Mouse (Mus musculus): ENCODE results near the gene Trim41. TPM values are rescaled to one million over a fixed set of nuclear protein-coding genes. Genes with fewer than 3 reads are reported as not detected.
A peak's percentile ranks its signal among the peaks of the same experiment; 100 is the strongest.

Trim41 gene
- polyA plus RNA-seq, 1 experiment from 2014 or later, result 5.5 TPM

DNA sequence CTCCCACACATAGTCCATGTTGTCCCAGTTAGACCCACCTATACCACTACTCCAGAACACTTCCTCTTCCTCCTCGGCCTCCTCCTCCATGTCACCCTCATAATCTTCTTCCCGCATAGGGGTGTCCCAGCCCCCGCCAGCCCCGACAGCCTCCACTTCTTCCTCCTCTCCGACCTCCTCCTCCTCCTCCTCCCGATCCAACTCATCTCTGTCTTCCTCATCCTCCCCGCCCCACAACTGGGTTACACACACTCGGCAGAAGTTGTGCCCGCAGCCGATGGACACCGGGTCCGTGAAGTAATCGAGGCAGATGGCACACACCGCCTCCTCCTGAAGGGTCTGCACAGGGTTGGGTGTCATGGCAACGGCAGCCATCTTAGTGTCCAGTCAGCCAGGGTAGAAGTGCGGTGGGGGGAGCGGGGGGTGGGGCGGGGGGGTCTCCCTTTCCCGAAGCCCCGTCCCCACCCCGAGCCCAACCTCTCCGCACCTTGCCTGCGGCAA, 822 bp downstream of the Trim41 start:
- peak; percentile 43 for DNase-seq (ENCODE audit: low spot score)

DNA sequence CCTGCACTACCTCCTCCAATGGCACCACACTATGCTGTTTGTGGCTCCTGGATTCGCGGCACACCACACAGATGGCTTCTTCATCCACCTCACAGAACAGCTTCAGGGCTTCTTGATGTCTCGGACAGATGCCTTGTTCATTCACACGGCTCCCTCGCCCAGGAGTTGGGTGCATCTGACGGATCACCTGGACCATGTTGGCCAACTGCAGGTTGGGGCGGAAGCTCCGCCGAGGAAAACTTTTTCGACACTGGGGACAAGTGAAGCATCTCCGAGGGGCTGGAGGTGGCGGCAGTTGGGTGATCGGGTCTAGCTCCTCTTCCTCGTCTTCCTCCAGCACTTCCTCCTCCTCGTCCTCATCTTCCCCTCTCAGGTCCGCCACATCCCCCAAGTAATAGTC, 1.3 kb downstream of the Trim41 start:
- no peak for DNase-seq (ENCODE audit: low spot score)

DNA sequence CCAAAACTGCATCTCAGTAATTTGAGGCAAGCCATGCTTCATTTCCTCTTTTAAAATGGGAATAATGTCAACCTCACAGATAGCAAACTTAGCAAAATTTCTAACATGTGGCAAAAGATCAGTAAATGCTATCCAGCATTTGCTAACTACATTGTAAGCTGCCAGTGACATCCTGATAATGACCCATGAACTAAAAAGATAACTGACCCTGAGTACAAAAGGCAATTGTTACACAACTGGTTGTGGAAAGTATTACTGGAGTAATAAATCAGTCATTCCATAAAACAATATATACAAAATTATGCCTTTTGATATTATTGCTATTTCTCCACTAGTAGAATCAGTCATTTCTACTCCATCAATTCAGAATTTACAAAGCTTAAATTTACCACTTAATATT, 3.4 kb downstream of the Trim41 start:
- DNase-seq (ENCODE audit: low spot score), result no peak

DNA sequence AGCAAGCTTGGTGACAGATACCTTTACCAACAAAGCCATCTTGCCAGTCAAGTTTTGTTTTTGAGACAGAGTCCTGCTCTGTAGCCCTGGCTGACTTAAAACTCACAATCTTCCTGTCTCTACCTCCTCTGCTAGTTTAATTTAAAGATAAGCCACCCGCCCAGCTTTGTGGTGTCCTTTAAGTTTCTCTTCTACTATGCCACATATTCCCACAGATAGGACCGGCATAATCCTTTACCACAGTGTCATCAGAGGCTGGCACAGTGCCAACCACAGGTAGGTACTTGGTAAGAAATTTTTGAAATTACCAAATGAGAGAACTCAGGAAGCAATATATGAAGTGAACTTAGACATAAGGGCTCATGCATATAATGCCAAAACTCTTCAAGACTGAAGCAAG, 7.0 kb downstream of the Trim41 start:
- DNase-seq (ENCODE audit: low spot score), result no peak

DNA sequence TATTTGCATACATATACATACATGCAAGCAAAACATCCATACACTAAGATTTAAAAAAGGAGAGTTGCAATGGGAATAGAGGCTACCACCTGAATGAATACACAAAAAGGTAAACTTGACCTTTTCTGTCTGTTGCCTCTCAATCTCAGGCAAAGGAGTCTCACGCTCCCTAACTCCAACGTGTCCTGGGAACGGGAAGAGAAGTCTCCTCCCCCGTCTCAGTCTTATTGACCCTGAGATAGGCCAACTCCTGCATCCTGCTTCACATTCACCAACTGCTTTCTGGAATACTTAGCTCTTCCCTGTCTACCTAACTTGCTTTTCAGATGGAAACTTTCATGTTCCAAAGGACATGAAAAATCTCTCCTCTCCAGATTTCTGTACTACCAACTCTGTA, 7.7 kb downstream of the Trim41 start:
- no peak for DNase-seq (ENCODE audit: low spot score)

DNA sequence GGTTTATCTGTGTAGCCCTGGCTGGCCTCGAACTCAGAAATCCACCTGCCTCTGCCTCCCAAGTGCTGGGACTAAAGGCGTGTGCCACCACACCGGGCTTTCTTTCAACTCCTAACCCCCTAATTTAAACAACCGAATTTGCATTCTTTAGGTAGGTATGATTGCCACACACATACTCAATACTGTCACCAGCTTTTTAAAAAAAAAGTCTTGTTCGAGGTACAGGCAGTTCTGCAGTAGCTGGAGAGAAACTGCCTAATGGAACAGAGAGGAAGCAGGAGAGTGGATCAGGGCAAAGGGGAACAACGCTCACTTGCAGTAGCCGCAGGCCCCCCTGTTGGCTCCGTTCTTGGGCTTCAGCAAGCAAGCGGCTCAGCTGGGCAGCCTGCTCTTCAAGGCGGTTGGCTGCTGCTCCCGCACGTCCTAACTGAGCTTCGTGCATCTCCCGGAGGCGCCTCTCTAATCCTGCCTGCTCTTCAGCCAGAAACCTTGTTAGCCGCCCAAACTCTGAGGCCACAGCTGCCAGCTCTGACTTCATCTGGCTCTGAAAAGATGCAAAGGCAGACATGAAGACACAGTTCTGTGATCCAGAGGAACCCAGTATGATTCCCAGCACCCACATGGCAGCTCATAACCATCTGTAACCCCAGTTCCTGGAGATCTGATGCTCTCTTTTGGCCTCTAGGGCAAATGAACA, 8.3 kb downstream of the Trim41 start:
- DNase-seq (ENCODE audit: low spot score), result no peak

DNA sequence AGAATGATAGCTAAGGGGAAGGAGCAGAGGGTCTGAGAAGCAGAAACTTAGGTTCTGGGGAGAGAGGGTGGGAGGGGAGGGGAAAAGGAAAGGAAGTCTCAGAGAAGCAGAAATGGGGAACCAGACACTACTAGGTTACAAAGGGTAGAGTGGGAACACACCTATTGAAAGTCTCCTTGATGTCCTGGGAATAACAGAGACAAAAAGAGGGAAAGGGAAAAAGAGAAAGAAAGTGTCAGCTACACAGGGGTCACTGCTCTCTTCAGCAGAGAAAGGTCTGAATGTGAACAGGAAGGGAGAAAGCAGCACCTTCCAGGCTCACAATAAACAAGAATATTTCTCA, 8.9 kb downstream of the Trim41 start:
- DNase-seq (ENCODE audit: low spot score), result no peak

DNA sequence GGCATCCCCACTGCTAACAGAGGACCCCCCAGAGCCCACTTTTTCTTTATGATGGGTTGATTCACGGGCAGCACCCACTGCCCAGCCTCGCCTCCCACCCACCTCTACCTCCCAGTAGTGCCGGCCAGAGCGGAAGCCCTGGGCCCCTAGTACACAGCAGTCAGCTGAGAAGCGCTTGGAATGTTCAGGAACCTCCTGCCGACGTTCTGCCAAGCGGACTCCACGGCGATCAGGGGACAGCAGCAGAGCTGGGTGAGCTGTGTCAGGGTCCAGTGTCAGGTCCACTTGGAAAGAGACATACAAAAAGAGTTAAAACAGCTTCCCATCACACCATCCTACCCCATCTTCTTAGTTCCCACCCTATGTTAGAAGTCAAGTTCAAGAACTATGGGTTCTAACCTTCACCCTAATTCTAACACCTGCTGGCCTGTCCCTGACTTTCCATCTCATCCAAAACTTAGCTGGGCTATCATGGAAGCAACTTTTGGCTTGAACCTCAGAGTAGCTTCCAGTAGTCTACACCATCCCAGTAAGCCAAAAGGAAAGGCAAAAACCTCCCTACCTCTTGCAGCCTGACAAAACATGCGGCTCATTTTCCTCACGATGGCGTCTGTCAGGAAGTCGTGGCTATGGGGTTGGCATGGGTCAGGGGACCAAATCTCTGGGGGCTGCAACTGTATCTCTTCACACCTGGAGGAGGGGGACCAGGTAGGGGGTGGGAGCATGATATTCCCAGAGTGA, 9.4 kb downstream of the Trim41 start:
- DNase-seq (ENCODE audit: low spot score), result no peak

DNA sequence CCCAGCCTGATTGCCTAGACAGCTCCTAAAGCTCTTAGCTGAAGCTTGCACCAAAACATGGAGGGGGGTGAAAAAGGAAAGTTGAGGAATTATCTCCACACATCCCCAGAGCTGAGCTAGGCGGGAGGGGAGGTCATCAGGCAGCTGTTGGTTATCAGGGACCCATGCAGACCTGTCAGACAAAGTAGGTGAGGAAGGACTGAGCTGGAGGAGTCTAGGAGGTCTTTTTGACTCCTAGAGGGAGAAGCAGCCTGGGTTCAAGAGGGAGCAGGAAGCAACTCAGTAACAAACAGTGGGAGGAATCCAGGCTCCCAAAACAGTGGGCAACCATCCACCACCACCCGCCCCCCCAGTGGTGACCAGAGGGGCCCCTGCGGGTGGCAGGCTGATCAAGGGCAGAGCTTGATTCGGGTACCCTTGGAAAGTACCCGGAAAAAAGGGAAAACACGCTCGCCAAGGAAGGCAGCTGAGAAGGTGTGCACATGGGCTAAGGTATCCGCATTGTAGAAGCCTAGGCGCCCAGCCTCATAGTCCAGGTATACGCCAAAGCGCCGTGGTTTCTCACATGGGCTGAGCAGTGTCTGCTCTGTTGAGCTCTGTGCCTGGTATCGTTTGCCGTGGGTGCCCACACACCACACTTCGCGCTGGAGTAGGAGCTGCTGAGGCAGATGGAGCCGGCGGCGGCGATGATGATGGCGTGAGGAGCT, 10.1 kb downstream of the Trim41 start:
- DNase-seq (ENCODE audit: low spot score), result no peak

DNA sequence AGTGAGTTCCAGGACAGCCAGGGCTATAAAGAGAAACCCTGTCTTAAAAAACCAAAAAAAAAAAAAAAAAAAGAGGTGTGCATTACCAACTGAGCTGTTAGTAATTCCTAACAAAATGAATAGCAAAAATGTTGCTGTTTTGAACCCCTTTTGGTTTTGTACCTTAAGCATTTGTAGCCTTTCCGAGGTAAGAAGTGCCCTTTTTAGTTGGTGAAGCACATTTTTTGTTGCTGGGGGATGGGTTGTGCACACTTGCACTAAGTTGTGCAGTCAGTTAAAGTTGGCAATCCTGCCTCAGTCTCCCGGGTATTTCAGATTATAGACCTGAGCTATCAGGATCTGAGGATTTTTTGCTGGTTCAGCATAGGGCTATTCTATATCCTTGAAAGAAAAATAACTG, 12.2 kb downstream of the Trim41 start:
- DNase-seq (ENCODE audit: low spot score), result no peak

DNA sequence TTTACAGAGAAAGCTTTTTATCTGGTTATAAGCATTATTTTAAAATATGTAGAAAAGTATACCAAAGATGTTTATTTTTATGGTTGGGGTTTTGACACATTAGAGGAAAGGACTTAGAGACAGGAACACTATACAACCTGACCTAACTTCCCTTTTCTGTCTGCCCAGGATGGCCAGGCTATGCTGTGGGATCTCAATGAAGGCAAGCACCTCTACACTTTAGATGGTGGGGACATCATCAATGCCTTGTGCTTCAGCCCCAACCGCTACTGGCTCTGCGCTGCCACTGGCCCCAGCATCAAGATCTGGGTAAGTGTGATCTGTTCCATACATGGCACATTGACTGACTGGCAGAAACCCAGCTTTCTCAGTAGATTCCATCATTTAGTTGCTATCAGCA, 13.2 kb downstream of the Trim41 start:
- no peak for DNase-seq (ENCODE audit: low spot score)

DNA sequence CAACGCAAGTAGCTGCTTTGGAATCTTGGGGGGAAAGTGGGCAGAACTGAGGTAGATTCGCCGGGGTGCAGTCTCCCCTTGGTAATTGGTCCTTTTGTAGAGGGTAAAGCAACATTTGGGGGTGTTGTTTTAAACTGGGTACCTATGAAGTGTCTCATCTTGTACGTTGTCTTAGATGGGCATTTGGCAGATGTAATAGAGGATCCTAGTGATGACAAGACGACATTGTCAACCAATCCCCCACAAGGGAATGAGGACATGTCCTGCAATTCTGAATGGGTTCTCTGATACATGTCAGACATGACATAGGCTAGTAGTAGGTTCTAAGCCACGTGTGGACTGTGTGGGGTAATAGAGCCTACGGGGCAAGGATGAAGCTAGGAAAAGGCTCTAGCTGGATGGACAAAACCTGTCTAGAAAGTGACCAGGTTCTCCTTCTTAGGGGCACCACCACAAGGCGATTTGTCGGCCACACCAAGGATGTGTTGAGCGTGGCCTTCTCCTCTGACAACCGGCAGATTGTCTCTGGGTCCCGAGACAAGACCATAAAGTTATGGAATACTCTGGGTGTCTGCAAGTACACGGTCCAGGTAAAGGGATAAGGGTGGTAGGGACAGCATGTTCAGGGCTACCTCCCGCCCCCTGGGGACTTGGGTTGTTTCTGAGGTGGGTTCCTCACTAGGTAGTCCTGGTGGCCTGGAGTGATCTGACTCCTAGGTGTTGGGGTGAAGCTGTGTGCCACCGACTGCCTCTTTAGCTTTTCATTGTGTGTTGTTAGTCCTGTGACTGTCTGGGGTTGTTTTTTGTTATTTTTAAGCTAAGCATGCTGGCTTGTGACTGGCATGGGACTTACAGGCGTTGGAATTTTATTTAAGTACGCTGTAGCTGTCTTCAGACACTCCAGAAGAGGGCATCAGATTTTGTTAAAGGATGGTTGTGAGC, 15.1 kb downstream of the Trim41 start:
- DNase-seq (ENCODE audit: low spot score), result no peak

DNA sequence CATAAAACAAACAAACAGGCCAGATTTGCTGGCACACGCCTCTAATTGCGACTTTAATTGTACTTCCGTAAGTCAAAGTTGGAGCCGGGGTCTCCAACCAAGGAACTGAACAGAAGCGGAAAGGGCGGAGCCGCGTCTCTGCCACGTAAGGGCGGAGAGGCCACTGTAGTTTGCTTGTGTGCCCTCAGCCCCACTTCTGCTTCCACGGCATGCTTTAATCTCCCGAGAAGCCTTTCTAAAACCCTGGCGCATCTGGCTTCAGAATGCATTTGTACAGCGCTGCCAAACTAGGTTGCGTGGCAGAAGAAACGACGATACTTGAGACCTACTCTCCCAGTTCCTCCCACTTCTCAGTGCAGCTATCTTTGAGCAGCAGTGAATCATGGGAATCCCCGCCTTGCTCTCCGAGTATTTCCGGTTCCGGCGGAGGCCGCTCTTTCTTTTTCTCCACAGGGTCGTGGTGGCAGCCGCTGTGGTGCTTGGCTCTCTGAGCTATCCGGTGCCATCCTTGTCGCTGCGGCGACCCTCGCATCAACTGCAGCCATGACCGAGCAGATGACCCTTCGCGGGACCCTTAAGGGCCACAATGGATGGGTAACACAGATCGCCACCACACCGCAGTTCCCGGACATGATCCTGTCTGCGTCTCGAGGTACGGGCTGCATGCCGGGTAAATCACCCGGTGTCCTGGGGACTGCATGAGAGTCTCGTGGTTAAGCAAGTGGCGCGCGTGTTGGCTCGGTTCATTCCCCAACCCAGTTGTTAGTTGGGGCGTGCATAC, 17.0 kb downstream of the Trim41 start, which contains the start of gene Rack1:
Gene Rack1, plus strand, starts transcription at position 412 of the 781 bp plus-strand sequence.
- DNase-seq (ENCODE audit: low spot score), result peak; percentile 91

DNA sequence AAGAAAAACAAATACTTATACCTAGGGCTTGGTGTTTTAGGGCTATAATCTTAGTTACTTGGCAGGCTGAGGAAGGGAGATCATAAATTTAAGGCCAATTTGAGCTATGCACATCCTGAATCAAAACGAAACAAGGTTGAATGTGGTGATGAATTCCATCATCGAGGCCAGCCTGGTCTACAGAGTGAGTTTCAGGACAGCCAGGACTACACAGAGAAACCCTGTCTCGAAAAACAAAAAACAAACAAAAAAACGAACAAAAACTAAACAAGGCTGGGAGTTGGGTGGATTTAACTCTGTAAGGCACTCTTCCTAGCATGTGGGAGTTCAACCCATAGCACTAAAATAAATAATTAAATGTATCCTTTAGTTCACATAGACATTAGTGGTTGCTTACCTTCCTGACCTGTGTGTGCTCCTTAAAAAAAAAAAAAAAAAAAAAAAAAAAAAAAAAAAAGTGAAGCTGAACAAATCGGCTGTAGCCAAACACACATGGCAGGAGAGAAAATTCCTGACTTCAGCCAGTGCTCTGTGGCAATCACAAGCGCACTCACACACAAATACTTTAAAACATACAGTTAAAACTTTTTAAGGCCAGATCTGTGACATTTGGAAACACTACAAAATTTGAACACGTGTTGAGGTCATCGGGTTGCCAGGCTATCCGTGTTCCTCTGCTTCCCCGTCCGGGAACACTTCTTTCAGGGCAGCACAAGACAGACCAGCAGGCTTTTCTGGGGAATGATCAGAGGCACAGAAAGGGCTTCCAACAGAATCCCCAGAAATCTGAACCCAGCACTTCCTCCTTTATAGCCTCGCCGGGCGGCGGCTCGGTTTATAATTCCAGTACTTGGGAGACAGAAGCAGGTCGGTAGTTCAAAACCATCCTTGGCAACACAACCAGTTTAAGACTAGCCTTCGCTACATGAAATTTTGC, 17.9 kb downstream of the Trim41 start:
- DNase-seq (ENCODE audit: low spot score), result no peak

DNA sequence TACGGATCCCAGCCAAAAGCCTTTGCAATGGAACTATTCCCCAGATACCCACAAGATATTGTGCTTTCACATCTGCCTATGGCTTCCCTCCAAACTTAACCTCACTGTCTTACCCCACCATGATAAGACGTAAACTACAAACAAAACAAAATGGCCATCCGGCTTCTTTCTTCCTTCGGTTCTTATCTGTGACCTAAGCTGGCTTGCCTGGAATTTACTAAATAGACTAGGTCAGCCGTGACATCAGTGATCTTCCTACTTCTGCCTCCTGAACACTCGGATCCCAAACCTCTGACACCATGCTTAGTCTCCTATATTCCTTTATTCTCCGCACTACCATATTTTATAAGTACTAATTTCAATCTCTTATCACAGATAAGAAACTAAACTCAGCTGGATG, 18.8 kb downstream of the Trim41 start:
- no peak for DNase-seq (ENCODE audit: low spot score)

DNA sequence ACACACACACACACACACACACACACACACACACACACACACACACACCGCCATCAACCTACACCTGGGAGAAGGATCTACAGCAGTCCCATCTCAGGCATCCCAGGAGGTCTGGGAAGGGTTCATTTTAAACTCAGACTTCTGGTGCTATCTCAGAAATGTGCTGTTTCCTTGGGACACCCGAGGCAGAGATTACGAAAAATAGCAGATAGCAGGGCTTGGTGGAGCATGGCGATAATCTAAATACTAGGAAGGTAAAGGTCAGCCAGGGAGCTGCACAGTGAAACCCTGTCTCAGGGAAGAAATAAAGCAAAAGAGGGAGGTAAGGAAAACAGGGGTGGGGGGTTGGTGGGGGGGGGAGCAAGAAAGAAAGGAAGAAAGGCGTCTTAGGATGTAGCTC, 19.9 kb downstream of the Trim41 start:
- DNase-seq (ENCODE audit: low spot score), result no peak

DNA sequence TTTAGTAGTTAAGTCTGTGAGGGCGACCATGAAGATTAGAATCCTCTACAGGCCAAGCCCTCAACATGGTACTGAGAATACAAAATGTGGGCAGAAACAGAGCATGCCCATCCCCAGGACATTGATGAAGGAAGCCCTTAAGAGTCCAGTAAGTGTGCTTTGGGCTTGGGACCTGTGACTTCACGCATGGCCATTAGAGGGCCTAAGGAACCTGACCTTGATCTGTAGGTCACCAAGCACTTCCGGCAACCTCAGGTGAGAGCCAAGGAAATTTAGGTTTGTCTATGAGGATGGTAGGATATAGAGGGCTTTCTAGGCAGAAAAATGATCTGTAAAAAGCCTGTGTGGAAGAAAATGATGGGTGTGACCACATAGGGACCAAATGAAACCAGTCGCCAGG, 20.9 kb downstream of the Trim41 start:
- no peak for DNase-seq (ENCODE audit: low spot score)

DNA sequence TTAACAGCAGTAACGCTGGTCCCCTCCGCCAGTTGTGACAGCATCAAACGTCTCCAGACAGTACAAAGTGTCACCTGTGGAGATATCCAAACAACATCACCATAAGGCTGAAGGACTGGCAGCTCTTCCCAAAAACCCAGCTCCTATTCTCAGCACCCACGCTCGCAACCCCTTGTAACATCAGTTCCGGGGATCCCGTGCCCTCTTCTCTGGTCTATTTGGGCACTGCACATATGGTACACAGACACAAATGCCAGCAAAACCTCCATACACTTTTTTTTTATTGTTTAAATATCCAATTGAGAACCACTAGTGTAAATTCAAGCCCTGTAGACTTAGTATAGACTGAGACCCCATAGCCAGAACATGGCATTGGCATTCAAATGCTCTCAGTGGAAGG, 21.9 kb downstream of the Trim41 start:
- DNase-seq (ENCODE audit: low spot score), result no peak

DNA sequence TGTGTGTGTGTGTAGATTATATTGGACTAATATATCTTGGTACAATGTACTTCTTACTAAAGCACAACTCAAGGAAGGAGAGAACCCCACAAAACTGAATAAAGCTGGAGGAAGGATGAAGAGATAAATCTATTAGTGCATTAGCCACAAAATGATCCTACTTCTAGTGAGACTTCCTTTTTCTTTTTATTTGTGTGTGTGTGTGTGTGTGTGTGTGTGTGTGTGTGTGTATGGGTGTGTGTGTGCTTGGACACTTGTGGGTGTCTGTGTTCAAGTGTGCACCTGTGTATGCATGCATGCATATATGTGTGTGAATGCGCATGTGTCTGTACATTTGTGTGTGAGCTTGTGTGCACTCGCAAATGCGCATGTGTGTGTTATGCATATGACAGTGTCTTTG, 24.0 kb downstream of the Trim41 start:
- no peak for DNase-seq (ENCODE audit: low spot score)

Data from thymus, postnatal 0 days (tissue).